Mouse (Mus musculus): Measurements from ENCODE around the gene Prr18. TPM values are rescaled to one million over a fixed set of nuclear protein-coding genes. Genes with fewer than 3 reads are reported as not detected.
"Not testable (repeated sequence)": the region's sequence is repeated elsewhere in the genome, so short reads cannot be mapped to it uniquely, and the experiment has no call there.

Gene Prr18
- polyA plus RNA-seq (2012; rRNA removed) (1.0 and 1.2 TPM in 2 replicates), polyA plus RNA-seq (2014; fragmentation: Nextera tagmentation; extraction: Ambion mirVana) (0.25 and 0.28 TPM in 2 replicates)

- H3K36me3 ChIP-seq (ENCODE audit: control insufficient read depth, insufficient read depth, low read length); DNase-seq (ENCODE audit: low spot score); H3K9ac ChIP-seq (ENCODE audit: low read depth, low read length, severe bottlenecking); ATAC-seq (ENCODE audit: low FRiP score, low read depth); H3K27ac ChIP-seq (replicated peaks; ENCODE audit: low read depth, low read length); H3K9me3 ChIP-seq (ENCODE audit: control insufficient read depth, low read length); H3K4me1 ChIP-seq (ENCODE audit: control insufficient read depth, insufficient read depth, low read length); H3K4me2 ChIP-seq (replicated peaks; ENCODE audit: low read depth, low read length, severe bottlenecking); H3K4me3 ChIP-seq (replicated peaks; ENCODE audit: low read length): not testable (repeated sequence)
- H3K27me3 ChIP-seq (ENCODE audit: control insufficient read depth, insufficient read depth, low read length) = peaks cover 32% of the 10 kb centered on the region
- WGBS = no CpG with 5 or more reads among the region's 5 CpGs
These were observed at the start of gene Prr18 for GRCm38 (mm10) chr17:8337159-8337558. TSS of gene Prr18 (plus strand) at chr17:8337459.

- Histone ChIP-seq H3K36me3 (ENCODE audit: control insufficient read depth, insufficient read depth, low read length) (peaks cover 14% of the 10 kb centered on the region), H3K4me2 (replicated peaks; ENCODE audit: low read depth, low read length, severe bottlenecking) (no peak overlapping the region), H3K9me3 (ENCODE audit: control insufficient read depth, low read length) (no peaks in the 10 kb centered on the region), H3K9ac (ENCODE audit: low read depth, low read length, severe bottlenecking) (no peak overlapping the region), H3K27me3 (ENCODE audit: control insufficient read depth, insufficient read depth, low read length) (no peaks in the 10 kb centered on the region), H3K4me1 (ENCODE audit: control insufficient read depth, insufficient read depth, low read length) (0 out of 2 replicates have a peak, but pooled peaks cover under 1% of the 10 kb centered on the region), H3K27ac (replicated peaks; ENCODE audit: low read depth, low read length) (no peak overlapping the region), H3K4me3 (replicated peaks; ENCODE audit: low read length) (no peak overlapping the region)
- DNase-seq (ENCODE audit: low spot score) (no peak), ATAC-seq (ENCODE audit: low FRiP score, low read depth) (no peak)
- no peak for TF ChIP-seq POLR2A (IDR thresholded peaks at IDR 0.05; ENCODE audit: borderline replicate concordance, extremely low read depth, insufficient read depth, insufficient read length)
- 90% methylated on average over 3 of the region's 3 CpGs for WGBS
These were observed 47.1 kb upstream of the Prr18 start for GRCm38 (mm10) chr17:8289993-8290679.

GRCm38 (mm10) chr17:8290736-8291135, 46.5 kb upstream of the Prr18 start:
- Histone ChIP-seq H3K27me3 (ENCODE audit: control insufficient read depth, insufficient read depth, low read length) (no peaks in the 10 kb centered on the region), H3K4me2 (replicated peaks; ENCODE audit: low read depth, low read length, severe bottlenecking) (no peak overlapping the region), H3K4me1 (ENCODE audit: control insufficient read depth, insufficient read depth, low read length) (no peaks in the 10 kb centered on the region), H3K9me3 (ENCODE audit: control insufficient read depth, low read length) (no peaks in the 10 kb centered on the region), H3K9ac (ENCODE audit: low read depth, low read length, severe bottlenecking) (no peak overlapping the region), H3K27ac (replicated peaks; ENCODE audit: low read depth, low read length) (no peak overlapping the region), H3K4me3 (replicated peaks; ENCODE audit: low read length) (no peak overlapping the region), H3K36me3 (ENCODE audit: control insufficient read depth, insufficient read depth, low read length) (peaks cover 14% of the 10 kb centered on the region)
- ATAC-seq (ENCODE audit: low FRiP score, low read depth) (no peak), DNase-seq (ENCODE audit: low spot score) (no peak)
- TF ChIP-seq POLR2A (IDR thresholded peaks at IDR 0.05; ENCODE audit: borderline replicate concordance, extremely low read depth, insufficient read depth, insufficient read length) = no peak

- Histone ChIP-seq H3K4me1 (ENCODE audit: control insufficient read depth, insufficient read depth, low read length) (no peaks in the 10 kb centered on the region), H3K9ac (ENCODE audit: low read depth, low read length, severe bottlenecking) (no peak overlapping the region), H3K9me3 (ENCODE audit: control insufficient read depth, low read length) (no peaks in the 10 kb centered on the region), H3K27me3 (ENCODE audit: control insufficient read depth, insufficient read depth, low read length) (no peaks in the 10 kb centered on the region), H3K27ac (replicated peaks; ENCODE audit: low read depth, low read length) (no peak overlapping the region), H3K4me3 (replicated peaks; ENCODE audit: low read length) (no peak overlapping the region), H3K4me2 (replicated peaks; ENCODE audit: low read depth, low read length, severe bottlenecking) (no peak overlapping the region), H3K36me3 (ENCODE audit: control insufficient read depth, insufficient read depth, low read length) (peaks cover 15% of the 10 kb centered on the region)
- no peak for ATAC-seq (ENCODE audit: low FRiP score, low read depth)
- TF ChIP-seq POLR2A (IDR thresholded peaks at IDR 0.05; ENCODE audit: borderline replicate concordance, extremely low read depth, insufficient read depth, insufficient read length) = no peak
- no peak for DNase-seq (ENCODE audit: low spot score)
These were observed 41.4 kb upstream of the Prr18 start for GRCm38 (mm10) chr17:8295825-8296224.

GRCm38 (mm10) chr17:8296313-8296844, 40.9 kb upstream of the Prr18 start:
- Histone ChIP-seq H3K27me3 (ENCODE audit: control insufficient read depth, insufficient read depth, low read length) (no peaks in the 10 kb centered on the region), H3K9me3 (ENCODE audit: control insufficient read depth, low read length) (no peaks in the 10 kb centered on the region), H3K9ac (ENCODE audit: low read depth, low read length, severe bottlenecking) (no peak overlapping the region), H3K4me2 (replicated peaks; ENCODE audit: low read depth, low read length, severe bottlenecking) (no peak overlapping the region), H3K4me1 (ENCODE audit: control insufficient read depth, insufficient read depth, low read length) (no peaks in the 10 kb centered on the region), H3K27ac (replicated peaks; ENCODE audit: low read depth, low read length) (no peak overlapping the region), H3K36me3 (ENCODE audit: control insufficient read depth, insufficient read depth, low read length) (peaks cover 15% of the 10 kb centered on the region), H3K4me3 (replicated peaks; ENCODE audit: low read length) (no peak overlapping the region)
- DNase-seq (ENCODE audit: low spot score) = no peak
- WGBS = 84% methylated on average over 9 of the region's 9 CpGs
- TF ChIP-seq POLR2A (IDR thresholded peaks at IDR 0.05; ENCODE audit: borderline replicate concordance, extremely low read depth, insufficient read depth, insufficient read length) = no peak
- no peak for ATAC-seq (ENCODE audit: low FRiP score, low read depth)
